Mouse (Mus musculus): ENCODE results near the gene Slc12a7.

DNA sequence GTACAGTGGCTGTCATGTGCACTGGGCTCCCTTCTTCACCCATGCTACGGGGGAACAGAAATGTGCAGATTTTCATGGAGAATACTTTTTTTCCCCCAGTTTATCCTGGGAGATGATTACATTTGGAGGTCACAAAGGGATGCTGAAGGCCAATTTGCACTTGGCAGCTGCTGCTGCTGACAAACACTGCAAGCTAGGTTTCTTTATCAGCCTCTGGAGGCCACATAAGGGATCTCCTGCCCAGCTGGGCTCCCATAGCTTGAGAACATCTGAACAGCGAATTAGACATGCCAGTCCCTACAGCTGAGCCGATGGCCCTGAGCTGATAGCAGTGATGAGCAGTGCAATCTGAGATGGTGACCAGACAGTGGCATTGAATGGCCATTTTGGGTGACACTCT lies 26.7 kb downstream of the Slc12a7 start:
- no peak for TF ChIP-seq CTCF (IDR thresholded peaks at IDR 0.05; ENCODE audit: extremely low read depth, insufficient read depth, low read length)
- TF ChIP-seq POLR2A (IDR thresholded peaks at IDR 0.05; ENCODE audit: extremely low read depth, insufficient read depth, low read length): no peak
